Mouse (Mus musculus): ENCODE data around the gene Pvalb. TPM values are rescaled to one million over a fixed set of nuclear protein-coding genes. Genes with fewer than 3 reads are reported as not detected.
A peak's percentile ranks its signal among the peaks of the same experiment; 100 is the strongest.

Pvalb gene
- polyA plus RNA-seq, 1 experiment from 2014 or later, result 3.0 TPM

DNA sequence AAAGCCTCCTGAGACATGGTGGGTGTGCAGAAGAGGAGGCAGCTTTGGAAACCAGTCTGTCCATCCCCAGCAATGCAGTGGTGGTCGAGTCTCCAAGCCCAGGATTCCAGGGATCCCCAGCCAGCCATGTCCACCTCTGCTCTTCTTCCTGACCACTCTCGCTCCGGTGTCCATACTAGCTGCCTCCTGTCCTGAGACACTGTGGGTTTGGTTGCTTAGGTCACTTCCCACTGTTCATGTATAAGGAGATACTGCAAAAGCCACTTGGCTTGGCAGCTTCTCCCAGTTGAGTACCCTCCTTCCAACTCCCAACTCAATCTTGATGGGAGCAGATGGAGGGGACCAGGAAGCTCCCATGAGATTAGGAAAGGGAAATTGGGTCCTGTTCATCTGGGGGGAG is 17.7 kb downstream of the Pvalb start:
- no peak overlapping the region for H3K9ac ChIP-seq
- H3K4me1 ChIP-seq, result peaks cover 3% of the 10 kb centered on the region
- no peaks in the 10 kb centered on the region for H3K9me3 ChIP-seq
- H3K36me3 ChIP-seq (replicated peaks), result no peaks in the 10 kb centered on the region
- H3K27me3 ChIP-seq (replicated peaks), result no peaks in the 10 kb centered on the region
- H3K4me2 ChIP-seq, result no peak overlapping the region
- ATAC-seq (replicated peaks), result no peak
- H3K27ac ChIP-seq, result no peak overlapping the region
- 90% methylated on average over 3 of the region's 3 CpGs for WGBS
- no peak overlapping the region for H3K4me3 ChIP-seq

DNA sequence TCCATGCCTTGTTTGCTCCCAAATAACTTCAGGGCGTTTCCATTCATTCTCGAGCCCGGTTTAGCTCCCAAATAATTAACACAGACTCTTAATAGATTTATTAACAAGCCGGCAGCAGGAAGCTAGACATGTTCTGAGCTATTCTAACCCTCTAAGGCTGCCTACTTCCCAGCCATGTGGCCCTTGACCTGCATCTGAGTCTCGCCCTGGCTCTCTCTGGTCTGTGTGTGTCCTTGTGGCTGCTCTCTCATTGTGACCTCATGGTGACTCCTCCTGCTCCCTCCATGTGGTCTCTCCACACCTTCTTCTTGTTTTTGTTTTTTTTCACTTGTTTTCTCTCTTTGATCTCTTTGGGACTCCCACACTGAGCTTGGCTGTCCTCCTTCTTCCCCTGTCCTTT is 19.3 kb downstream of the Pvalb start:
- WGBS, result 70% methylated on average over 5 of the region's 5 CpGs
- H3K4me2 ChIP-seq, result no peak overlapping the region
- H3K27me3 ChIP-seq (replicated peaks), result no peaks in the 10 kb centered on the region
- H3K4me3 ChIP-seq, result no peak overlapping the region
- peaks cover 10% of the 10 kb centered on the region for H3K4me1 ChIP-seq
- no peak overlapping the region for H3K9ac ChIP-seq
- no peak overlapping the region for H3K27ac ChIP-seq
- ATAC-seq (replicated peaks), result no peak
- no peaks in the 10 kb centered on the region for H3K36me3 ChIP-seq (replicated peaks)
- H3K9me3 ChIP-seq, result no peaks in the 10 kb centered on the region

DNA sequence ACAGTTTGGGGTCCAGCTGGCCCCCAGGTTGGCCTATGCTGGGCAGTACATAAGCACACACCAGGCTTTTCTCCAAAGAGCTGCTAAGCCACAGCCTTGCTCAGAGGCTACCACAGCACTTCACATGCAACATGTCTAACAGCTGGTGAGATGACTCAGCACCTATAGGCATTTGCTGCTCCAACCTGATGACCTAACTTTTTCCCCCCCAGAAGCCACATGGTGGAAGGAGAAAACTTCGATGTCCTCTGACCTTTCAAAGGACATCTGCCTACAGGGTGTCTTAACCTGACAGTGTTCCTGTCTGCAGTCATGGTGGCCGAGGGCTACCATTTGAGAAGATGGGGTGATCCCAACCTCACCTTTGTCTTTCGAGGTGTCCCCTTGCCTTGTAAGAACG is 20.6 kb downstream of the Pvalb start:
- Histone ChIP-seq H3K4me1 (peaks cover 20% of the 10 kb centered on the region), H3K27ac (no peak overlapping the region), H3K9me3 (no peaks in the 10 kb centered on the region), H3K4me2 (no peak overlapping the region), H3K36me3 (replicated peaks) (no peaks in the 10 kb centered on the region), H3K4me3 (no peak overlapping the region), H3K9ac (no peak overlapping the region), H3K27me3 (replicated peaks) (no peaks in the 10 kb centered on the region)
- ATAC-seq (replicated peaks), result no peak
- WGBS, result 89% methylated on average over 4 of the region's 4 CpGs

DNA sequence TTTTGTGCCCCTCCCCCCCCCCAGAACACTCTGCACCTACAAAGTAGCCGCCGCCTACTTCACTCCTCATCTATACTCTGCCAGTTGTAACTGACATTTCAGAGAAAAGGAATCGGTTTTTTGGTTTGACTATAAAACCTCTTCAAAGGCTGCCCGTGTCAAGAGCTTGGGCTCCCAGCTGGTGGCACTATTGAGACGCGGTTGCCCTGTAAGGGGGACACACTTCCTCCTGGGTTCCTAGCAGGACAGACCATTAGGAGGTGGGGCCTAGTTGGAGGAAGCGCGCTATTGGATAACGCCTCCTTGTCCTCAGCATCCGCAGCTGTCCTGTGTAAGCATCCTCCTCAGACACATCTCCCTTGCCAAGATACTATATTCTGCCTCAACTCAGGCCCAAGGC is 21.3 kb downstream of the Pvalb start:
- ATAC-seq (replicated peaks), result peak; percentile 68; the same call in 1 of the 2 replicates
- 4% methylated on average over 10 of the region's 10 CpGs for WGBS
- no peak overlapping the region for H3K4me2 ChIP-seq

DNA sequence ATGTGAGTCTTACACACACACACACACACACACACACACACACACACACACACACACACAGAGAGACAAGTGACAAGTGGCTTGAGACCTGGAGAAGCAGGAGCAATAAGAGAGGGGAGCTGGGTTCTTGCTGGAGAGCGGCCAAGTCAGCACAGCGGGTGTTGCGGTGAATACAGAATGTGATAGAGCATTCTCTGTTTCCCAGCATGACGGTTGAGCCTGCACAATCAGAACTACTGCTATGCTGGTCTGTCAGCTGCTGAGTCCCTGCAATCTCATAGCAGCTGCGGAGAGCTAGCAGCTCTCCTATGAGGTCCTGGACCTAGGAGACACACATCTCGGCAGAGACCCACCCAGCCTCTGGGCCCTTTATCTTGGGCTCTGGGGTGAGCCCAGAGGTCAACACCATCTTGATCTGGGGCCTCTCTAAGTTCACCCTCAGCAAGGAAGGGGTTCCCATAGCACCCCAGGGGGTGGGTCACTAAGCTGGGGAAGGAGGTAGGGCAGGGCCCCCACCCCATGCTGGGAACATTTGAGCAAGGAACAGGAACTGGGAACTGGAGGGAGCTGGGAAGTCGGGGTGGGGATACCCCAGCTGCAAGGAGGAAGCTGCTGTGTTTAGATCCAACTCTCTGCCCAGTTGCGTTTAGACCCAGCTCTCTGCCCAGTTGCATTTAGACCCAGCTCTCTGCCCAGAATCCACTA is 24.3 kb downstream of the Pvalb start:
- Histone ChIP-seq H3K9me3 (no peaks in the 10 kb centered on the region), H3K27me3 (replicated peaks) (no peaks in the 10 kb centered on the region), H3K4me3 (no peak overlapping the region), H3K27ac (peak overlapping the region; percentile 77), H3K4me2 (no peak overlapping the region), H3K4me1 (peaks cover 27% of the 10 kb centered on the region), H3K36me3 (replicated peaks) (no peaks in the 10 kb centered on the region), H3K9ac (no peak overlapping the region; the same call in 1 of the 2 replicates)
- WGBS, result 19% methylated on average over 8 of the region's 8 CpGs
- ATAC-seq (replicated peaks), result peak; percentile 38; the same call in 1 of the 2 replicates

More for the DNA sequence above, 21.3 kb downstream of the Pvalb start:
- H3K36me3 ChIP-seq (replicated peaks), result no peaks in the 10 kb centered on the region
- H3K9me3 ChIP-seq, result no peaks in the 10 kb centered on the region
- no peak overlapping the region for H3K4me3 ChIP-seq
- peaks cover 20% of the 10 kb centered on the region for H3K4me1 ChIP-seq
- H3K27me3 ChIP-seq (replicated peaks), result no peaks in the 10 kb centered on the region
- no peak overlapping the region for H3K27ac ChIP-seq
- H3K9ac ChIP-seq, result no peak overlapping the region

DNA sequence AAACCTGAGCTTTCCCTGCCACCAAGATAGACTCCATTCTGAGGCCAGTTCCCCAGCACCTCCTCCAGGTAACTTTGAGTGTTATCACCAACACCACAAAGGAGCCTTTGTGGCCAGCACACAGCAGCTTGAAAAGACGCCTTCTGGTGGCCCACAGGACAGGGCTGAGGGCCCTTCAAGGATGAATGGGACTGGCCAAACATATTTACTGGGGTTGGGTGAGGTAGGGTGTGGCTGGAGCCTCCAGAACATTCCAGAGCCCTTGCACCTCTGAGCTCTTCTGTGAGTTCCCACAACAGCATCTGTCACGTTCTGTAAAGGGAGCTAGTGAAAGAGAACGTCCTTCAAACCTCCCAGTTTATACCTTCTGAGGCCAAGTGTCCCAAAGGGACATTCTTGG is 26.4 kb downstream of the Pvalb start:
- no peak overlapping the region for H3K4me3 ChIP-seq
- H3K27ac ChIP-seq, result no peak overlapping the region
- H3K36me3 ChIP-seq (replicated peaks), result no peaks in the 10 kb centered on the region
- no peak overlapping the region for H3K4me2 ChIP-seq
- ATAC-seq (replicated peaks), result no peak
- H3K27me3 ChIP-seq (replicated peaks), result no peaks in the 10 kb centered on the region
- H3K9me3 ChIP-seq, result no peaks in the 10 kb centered on the region
- 70% methylated on average over 3 of the region's 3 CpGs for WGBS
- no peak overlapping the region for H3K9ac ChIP-seq
- peaks cover 32% of the 10 kb centered on the region for H3K4me1 ChIP-seq

DNA sequence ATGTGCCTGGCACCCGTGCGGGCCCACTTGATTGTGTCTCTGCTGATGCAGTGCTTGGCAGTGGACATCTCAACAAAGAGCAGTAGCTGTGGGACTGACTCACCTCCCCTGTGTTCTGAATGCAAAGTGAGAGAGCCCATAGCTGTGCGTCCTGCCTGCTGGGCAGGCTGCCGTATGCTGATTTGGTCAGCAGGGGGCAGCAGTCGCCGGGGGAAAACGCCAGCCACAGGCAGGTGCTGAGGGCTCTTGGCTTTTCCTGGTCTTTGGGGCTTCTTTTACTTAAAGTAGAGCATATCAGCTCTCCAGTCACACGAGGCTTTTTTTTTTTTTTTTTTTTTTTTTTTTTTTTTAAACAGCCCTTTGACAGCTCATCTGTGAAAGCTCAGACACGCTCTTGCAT is 27.8 kb downstream of the Pvalb start:
- Histone ChIP-seq H3K36me3 (replicated peaks) (no peaks in the 10 kb centered on the region), H3K27me3 (replicated peaks) (no peaks in the 10 kb centered on the region), H3K4me3 (no peak overlapping the region), H3K4me1 (peaks cover 33% of the 10 kb centered on the region), H3K9me3 (no peaks in the 10 kb centered on the region), H3K4me2 (0 out of 2 replicates have a peak overlapping the region, but pooled peaks have one; percentile 7), H3K27ac (peak overlapping the region; percentile 48), H3K9ac (no peak overlapping the region)
- ATAC-seq (replicated peaks), result no peak
- 4% methylated on average over 9 of the region's 9 CpGs for WGBS

DNA sequence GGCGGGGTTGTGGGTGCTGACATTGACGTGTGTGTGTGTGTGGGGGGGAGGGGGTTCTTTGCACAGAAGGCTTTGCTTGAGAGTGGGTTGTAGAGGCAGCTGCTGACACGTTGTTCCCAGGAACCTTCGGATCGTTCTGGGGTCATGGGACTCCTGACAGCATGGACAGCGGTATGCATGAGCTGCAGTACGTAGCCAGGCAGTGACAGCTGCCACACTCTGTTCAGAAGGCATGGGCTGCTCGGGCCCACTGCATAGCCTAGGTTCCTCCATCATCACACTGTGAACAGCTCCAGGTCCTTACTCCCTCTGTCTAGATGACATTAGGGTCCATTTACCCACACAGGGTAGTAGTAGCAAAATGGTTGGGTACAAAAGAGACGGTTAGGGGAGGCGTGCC is 28.9 kb downstream of the Pvalb start:
- Histone ChIP-seq H3K4me2 (no peak overlapping the region), H3K4me3 (no peak overlapping the region), H3K27me3 (replicated peaks) (no peaks in the 10 kb centered on the region), H3K4me1 (peaks cover 42% of the 10 kb centered on the region), H3K36me3 (replicated peaks) (no peaks in the 10 kb centered on the region), H3K9ac (no peak overlapping the region), H3K27ac (no peak overlapping the region), H3K9me3 (no peaks in the 10 kb centered on the region)
- no peak for ATAC-seq (replicated peaks)
- WGBS, result 70% methylated on average over 10 of the region's 10 CpGs

DNA sequence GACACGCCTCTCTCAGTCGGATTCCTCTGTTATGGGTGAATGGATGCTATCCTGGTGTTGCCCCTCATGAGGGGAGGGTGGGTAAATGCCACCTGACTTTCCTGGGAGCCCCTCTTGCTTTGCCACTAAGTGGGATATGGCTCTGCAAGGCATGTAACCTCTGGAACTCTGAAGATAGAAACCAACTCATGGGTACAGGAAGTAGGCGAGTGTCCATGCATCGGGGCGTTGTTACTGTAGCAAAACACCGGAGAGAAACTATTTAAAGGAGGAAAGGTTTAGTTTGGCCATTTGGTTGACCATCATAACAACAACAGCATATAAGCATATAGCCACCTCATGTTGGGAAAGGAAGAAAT is 31.3 kb downstream of the Pvalb start:
- ATAC-seq (replicated peaks), result no peak
- 69% methylated on average over 6 of the region's 6 CpGs for WGBS
- peak overlapping the region; percentile 44 for H3K4me3 ChIP-seq
- peak overlapping the region; percentile 51 for H3K9ac ChIP-seq
- no peaks in the 10 kb centered on the region for H3K36me3 ChIP-seq (replicated peaks)
- peak overlapping the region; percentile 90 for H3K27ac ChIP-seq
- no peaks in the 10 kb centered on the region for H3K27me3 ChIP-seq (replicated peaks)
- peak overlapping the region; percentile 57 for H3K4me2 ChIP-seq
- H3K9me3 ChIP-seq, result no peaks in the 10 kb centered on the region
- H3K4me1 ChIP-seq, result peaks cover 32% of the 10 kb centered on the region

DNA sequence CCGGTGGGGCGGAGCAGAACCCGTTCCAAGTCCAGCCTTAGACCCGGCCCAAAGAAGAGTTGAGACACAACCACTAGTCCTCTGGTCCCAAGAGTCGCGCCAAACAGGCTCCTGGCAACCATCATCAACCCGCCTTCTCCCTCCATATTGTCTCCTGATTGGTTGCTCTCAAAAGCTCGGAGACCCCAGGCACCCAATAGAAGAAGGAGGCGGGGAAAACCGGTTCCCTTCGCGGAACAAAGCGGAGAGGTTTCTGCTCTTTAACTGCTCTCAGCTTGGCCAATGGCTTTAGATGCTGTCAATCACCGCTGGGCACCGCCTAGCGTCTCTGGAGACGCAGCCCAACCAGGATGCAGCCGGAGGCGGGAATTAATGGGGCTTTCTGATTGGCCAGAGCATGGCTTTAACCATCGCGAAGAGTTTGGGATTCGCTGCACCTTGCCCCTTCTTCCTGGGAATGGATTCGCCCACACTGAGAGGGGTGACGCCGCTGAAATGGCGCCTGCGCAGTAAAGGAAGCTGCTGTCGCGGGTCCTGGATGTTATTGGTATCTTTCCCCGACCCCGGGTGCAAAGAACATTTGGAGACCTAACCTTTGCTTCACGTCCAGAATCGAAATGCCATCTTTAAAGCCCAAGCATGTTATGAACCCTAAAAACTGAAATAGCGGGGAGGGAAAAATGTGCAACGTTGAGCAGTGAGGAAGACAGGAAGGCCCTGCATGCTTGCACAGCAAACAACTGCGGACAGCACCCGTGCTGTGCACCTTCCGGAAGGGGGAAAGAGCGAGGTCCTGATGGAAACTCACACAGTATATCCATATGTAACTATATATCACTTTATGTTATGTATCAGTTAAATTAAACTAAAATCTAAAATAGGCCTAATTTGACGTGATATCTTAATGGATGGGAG is 32.0 kb downstream of the Pvalb start, which contains the start of gene Ift27:
TSS of gene Ift27 (minus strand) at position 136 of the 915 bp plus-strand sequence.
- Histone ChIP-seq H3K4me3 (peak within 1 kb of the TSS; percentile 63), H3K27me3 (replicated peaks) (no peaks in the 10 kb centered on the region), H3K4me2 (peak within 1 kb of the TSS; percentile 95), H3K36me3 (replicated peaks) (no peaks in the 10 kb centered on the region), H3K27ac (peak within 1 kb of the TSS; percentile 90), H3K9ac (peak within 1 kb of the TSS; percentile 66), H3K4me1 (peaks cover 32% of the 10 kb centered on the region), H3K9me3 (no peaks in the 10 kb centered on the region)
- WGBS, result under 1% methylated on average over 40 of the region's 40 CpGs
- ATAC-seq (replicated peaks), result peak; percentile 95

DNA sequence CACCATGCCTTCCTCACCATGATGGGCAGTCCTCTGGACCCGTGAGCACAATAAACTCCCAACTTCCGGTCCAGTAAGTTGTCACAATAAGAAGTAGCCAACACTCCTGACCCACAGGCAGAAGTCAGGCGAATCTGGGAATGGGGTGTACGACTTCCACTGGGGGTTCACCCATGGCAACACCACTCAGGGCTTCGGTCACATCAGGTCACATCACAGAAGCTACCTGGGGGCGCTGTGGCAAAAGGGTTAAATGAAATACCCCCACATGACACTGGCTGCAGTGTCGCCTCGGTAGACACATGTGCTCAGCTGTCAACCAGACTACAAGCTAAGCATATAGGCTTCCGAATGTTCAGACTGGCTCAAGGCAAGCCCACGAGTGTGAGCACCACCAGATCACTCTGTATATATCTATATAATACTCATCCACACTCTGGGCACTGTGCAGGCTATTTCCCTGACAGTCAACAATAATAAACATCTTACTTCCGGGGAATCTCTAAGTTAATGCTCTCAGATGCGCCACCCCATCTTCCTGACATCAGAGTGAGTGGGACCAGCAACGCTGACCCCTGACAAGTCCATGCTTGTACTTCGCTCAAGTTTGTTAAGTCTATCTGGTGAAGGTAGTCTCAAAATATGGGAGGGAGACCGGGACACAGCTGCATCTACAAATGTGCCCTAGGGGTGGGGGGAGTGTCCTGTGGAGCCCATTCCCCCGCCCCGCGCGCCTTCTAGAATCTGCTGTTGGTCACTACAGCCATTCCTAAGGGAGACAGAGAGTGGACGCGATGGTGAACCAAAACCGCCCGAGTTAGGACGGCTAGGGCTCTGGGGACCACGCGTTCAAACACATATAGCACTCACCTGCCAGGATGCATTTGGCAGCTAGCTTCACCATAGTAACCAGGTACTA is 33.0 kb downstream of the Pvalb start:
- H3K9me3 ChIP-seq, result no peaks in the 10 kb centered on the region
- WGBS, result 25% methylated on average over 26 of the region's 26 CpGs

More for the DNA sequence above, 33.0 kb downstream of the Pvalb start:
- H3K9ac ChIP-seq, result peak overlapping the region; percentile 66
- peak overlapping the region; percentile 63 for H3K4me3 ChIP-seq
- peak overlapping the region; percentile 95 for H3K4me2 ChIP-seq
- H3K27ac ChIP-seq, result peak overlapping the region; percentile 65
- no peak for ATAC-seq (replicated peaks)
- H3K4me1 ChIP-seq, result peaks cover 29% of the 10 kb centered on the region
- no peaks in the 10 kb centered on the region for H3K36me3 ChIP-seq (replicated peaks)
- no peaks in the 10 kb centered on the region for H3K27me3 ChIP-seq (replicated peaks)
